Mouse (Mus musculus): ENCODE measurements around the gene Nrip3.

DNA sequence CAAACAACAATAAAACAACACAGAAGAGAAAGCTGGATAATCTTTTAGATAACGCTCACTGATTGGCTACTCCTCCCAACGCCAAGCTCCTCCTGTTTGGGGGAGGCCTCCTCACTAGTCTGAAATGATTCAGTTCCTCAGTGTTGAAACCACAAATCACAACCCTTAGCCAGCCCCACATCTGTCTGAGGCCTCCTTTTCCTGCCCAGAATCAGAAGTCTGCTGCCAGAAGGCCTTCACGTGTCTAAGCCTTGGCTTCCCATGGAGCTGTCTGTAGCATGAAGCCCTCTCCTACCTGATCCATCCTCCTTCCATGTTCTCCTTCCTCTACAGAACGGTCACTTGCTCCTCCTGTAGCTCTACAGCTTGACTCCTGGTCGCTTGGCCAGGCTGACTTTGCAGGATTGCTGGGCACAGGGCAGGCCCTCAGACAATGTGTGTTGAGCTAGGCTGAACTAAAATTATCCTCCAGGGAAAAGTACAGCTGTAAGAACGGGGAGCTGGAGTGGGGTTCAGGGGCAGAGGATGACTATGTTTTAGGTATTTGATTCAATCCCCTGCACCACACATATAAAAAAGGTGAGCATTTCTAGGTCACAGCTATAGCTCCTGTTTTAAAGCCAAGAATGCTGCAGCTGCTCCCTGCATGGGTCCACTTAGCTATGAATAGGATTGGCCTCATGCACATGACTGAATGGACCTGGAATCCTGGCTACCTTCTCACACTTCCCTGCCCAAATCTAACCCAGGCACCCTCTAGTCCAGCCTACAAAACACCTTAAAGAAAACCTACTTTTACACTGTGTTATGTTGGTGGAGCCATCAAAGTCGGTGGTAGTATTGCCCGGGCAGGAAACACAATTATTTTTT, 26.0 kb upstream of the Nrip3 start:
- TF ChIP-seq CTCF (IDR thresholded peaks at IDR 0.05; ENCODE audit: low read depth) (no peak), EP300 (IDR thresholded peaks at IDR 0.05; ENCODE audit: low read depth) (0 out of 2 replicates have a peak, but pooled peaks have one; percentile 18)

Measured in heart, postnatal 0 days (tissue).